In the genomic region with DNA sequence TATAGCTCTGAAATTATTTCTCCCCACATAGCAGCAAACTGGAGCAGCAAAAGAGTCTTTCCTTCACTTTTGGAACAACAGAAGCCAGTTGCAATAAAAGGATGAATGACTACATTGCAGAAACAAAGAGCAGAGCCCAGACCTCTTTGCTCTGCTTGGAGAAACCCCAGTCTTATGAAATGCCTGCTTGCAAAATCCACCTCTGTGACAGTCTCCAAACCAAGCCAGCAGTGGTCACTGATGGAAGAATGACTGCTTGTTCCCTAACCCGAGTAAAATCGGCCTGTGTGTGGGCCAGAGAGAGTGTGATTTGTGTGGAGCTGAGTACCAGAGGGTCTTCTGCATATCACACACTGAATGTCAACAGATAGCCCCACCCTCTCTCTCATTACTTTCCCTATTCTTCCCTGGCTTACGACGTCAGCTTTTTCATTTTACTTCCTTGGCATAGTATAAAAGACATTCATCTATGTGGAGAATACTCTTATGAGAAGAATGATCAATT, we compare ENCODE assay signal across 16 mouse cellular contexts.
DNase-seq lines count a peak whose midpoint lies in the region; ATAC-seq lines count a peak whose summit lies in the region.
"Had no signal": no experiment of that assay in that cellular context is flagged by ENCODE, and none has a peak within 500 bp of the region (broad histone marks: within the 10 kb centered on the region; RNA-seq: fewer than 3 reads in every experiment).

No protein-coding gene starts in this region.

- no peak overlapping the region for H3K4me2 ChIP-seq in kidney, embryonic 15.5 days
- no peak overlapping the region for H3K4me2 ChIP-seq in hindbrain, embryonic 14.5 days (replicated peaks)
- H3K4me2 ChIP-seq: forebrain, embryonic 12.5 days; stomach, embryonic 15.5 days had no signal

- no peaks in the 10 kb centered on the region for H3K36me3 ChIP-seq in kidney, embryonic 15.5 days
- no peaks in the 10 kb centered on the region for H3K36me3 ChIP-seq in hindbrain, embryonic 14.5 days (replicated peaks; ENCODE audit: control insufficient read depth, insufficient read depth)
- H3K36me3 ChIP-seq: forebrain, embryonic 12.5 days; stomach, embryonic 15.5 days had no signal

- DNase-seq in adrenal gland, adult 8-10 months, result peak; percentile 47
- no peak for DNase-seq in adrenal gland, postnatal 25 days
- DNase-seq in kidney, postnatal 14 days, result no peak
- DNase-seq in adrenal gland, postnatal 14 days, result peak; percentile 56
- peak; percentile 13 for DNase-seq in lung, postnatal 14 days
- no peak for DNase-seq in layer of hippocampus, adult 11-12 months (ENCODE audit: low spot score)
- DNase-seq in hindbrain, embryonic 14.5 days (ENCODE audit: low spot score), result no peak
- DNase-seq: cerebellum, adult 8-10 months; layer of hippocampus, postnatal 36 days; left cerebral cortex, postnatal 4 days; thymus, postnatal 14 days had no signal

- no peaks in the 10 kb centered on the region for H3K27me3 ChIP-seq in kidney, embryonic 15.5 days
- no peaks in the 10 kb centered on the region for H3K27me3 ChIP-seq in hindbrain, embryonic 14.5 days (ENCODE audit: control insufficient read depth, insufficient read depth, low read length)
- H3K27me3 ChIP-seq: CH12.LX; forebrain, embryonic 12.5 days; stomach, embryonic 15.5 days had no signal

- WGBS in kidney, embryonic 15.5 days, result 76% methylated on average over 4 of the region's 4 CpGs
- 85% methylated on average over 4 of the region's 4 CpGs for WGBS in hindbrain, embryonic 14.5 days

- no peak overlapping the region for H3K9ac ChIP-seq in kidney, embryonic 15.5 days
- no peak overlapping the region for H3K9ac ChIP-seq in hindbrain, embryonic 14.5 days
- H3K9ac ChIP-seq: forebrain, embryonic 12.5 days; liver, embryonic 14.5 days; stomach, embryonic 15.5 days had no signal

- H3K4me3 ChIP-seq in kidney, embryonic 15.5 days (replicated peaks), result no peak overlapping the region
- H3K4me3 ChIP-seq in hindbrain, embryonic 14.5 days (replicated peaks; ENCODE audit: low read length), result no peak overlapping the region
- H3K4me3 ChIP-seq: forebrain, embryonic 12.5 days; stomach, embryonic 15.5 days had no signal

- ATAC-seq in kidney, embryonic 15.5 days (replicated peaks; ENCODE audit: low FRiP score), result no peak
- ATAC-seq in hindbrain, embryonic 14.5 days (ENCODE audit: low FRiP score), result no peak

- H3K27ac ChIP-seq in kidney, embryonic 15.5 days, result 0 out of 2 replicates have a peak overlapping the region, but pooled peaks have one; percentile 15
- no peak overlapping the region for H3K27ac ChIP-seq in hindbrain, embryonic 14.5 days
- H3K27ac ChIP-seq: forebrain, embryonic 12.5 days; liver, embryonic 14.5 days; stomach, embryonic 15.5 days had no signal

- H3K4me1 ChIP-seq in kidney, embryonic 15.5 days, result peaks cover 5% of the 10 kb centered on the region; the same call in 1 of the 2 replicates
- no peaks in the 10 kb centered on the region for H3K4me1 ChIP-seq in hindbrain, embryonic 14.5 days (replicated peaks; ENCODE audit: control insufficient read depth, insufficient read depth, low read length)
- H3K4me1 ChIP-seq: forebrain, embryonic 12.5 days; stomach, embryonic 15.5 days had no signal

- H3K9me3 ChIP-seq in kidney, embryonic 15.5 days (replicated peaks), result no peaks in the 10 kb centered on the region
- no peaks in the 10 kb centered on the region for H3K9me3 ChIP-seq in hindbrain, embryonic 14.5 days (ENCODE audit: control insufficient read depth, low read length)
- H3K9me3 ChIP-seq: forebrain, embryonic 12.5 days; stomach, embryonic 15.5 days had no signal

Comparison
In these comparisons a context has a peak if more than half of its experiments do, and no peak if none do; other contexts are left out.
1. DNase-seq: peak in adrenal gland, adult 8-10 months (single experiment), adrenal gland, postnatal 14 days (single experiment) and lung, postnatal 14 days (single experiment); none in adrenal gland, postnatal 25 days (single experiment), kidney, postnatal 14 days (single experiment), layer of hippocampus, adult 11-12 months (single experiment) and hindbrain, embryonic 14.5 days (single experiment).